Mouse (Mus musculus) midbrain, embryonic 10.5 days (tissue): ENCODE measurements around the gene Nxpe5. TPM values are rescaled to one million over a fixed set of nuclear protein-coding genes. Genes with fewer than 3 reads are reported as not detected.
A peak's percentile ranks its signal among the peaks of the same experiment; 100 is the strongest.

ENCODE experiments used
- DNase-seq: peaks from one replicate; pipeline ENCODE4 v3.0.0-alpha.2; 2017; ENCODE audit warnings: low spot score
- H3K27ac ChIP-seq: fragments of 300-500 bp; sonication (generic); replicated peaks from 2 replicates; pipeline ENCODE4 v1.5.1; 2016; ENCODE audit warnings: mild to moderate bottlenecking
- H3K27me3 ChIP-seq: fragments of 300-500 bp; sonication (generic); 2 replicates; pipeline ENCODE4 v1.6.1; 2016; ENCODE audit warnings: low read depth, mild to moderate bottlenecking; ENCODE audit not compliant: poor library complexity, severe bottlenecking
- H3K36me3 ChIP-seq: fragments of 300-500 bp; sonication (generic); 2 replicates; pipeline ENCODE4 v1.6.1; 2016; ENCODE audit warnings: mild to moderate bottlenecking, moderate library complexity
- H3K4me1 ChIP-seq: fragments of 300-500 bp; sonication (generic); 2 replicates; pipeline ENCODE4 v1.6.1; 2016
- H3K4me3 ChIP-seq: fragments of 300-500 bp; sonication (generic); 2 replicates; pipeline ENCODE4 v1.5.1; 2016; ENCODE audit warnings: mild to moderate bottlenecking, moderate library complexity
- H3K9me3 ChIP-seq: fragments of 300-500 bp; sonication (generic); replicated peaks from 2 replicates; pipeline ENCODE4 v1.6.1; 2016; ENCODE audit warnings: mild to moderate bottlenecking
- WGBS: fragments of 180-500 bp; shearing (Covaris S2); methylation state at CpG from one replicate; pipeline ENCODE4 v1.1.7; 2016; 5-methylcytosine and 5-hydroxymethylcytosine counted together
- polyA plus RNA-seq: library from polyadenylated mRNA; unstranded; fragments of >200 nt; fragmentation: Nextera tagmentation; extraction: Ambion mirVana; gene quantifications from 2 replicates; pipeline ENCODE4 v1.2.1, GENCODE M21; 2016

The Nxpe5 gene
- polyA plus RNA-seq, 1 experiment from 2014 or later = not detected

DNA sequence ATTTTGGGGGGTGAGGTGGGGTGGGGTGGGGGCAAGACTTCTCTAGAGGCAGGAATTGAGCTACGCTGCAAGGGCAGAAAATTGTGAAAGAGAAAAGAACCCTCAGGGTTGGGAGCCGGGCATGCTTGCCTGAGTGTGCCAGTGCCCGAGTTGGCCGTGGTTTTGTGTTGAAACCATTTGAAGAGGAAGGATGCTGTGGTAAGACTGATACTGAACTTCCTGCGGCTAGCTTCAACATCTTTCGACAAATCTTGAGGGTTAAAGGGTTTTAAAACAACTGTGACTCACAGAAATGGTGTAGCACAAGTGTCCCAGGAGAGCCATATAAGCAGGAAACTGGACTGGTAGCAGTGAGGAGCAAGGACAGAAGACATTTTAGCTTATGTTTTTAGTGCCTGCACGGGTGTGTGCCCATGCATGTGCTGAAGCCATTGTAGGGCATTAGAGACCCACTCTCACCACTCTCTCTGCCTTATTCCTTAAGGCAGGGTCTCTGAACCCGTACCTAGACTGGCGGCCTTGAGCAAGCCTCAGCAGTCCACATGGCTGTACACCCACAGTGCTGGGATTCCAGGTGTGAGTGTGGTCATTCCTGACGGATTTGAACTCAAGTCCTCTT lies 31.4 kb downstream of the Nxpe5 start:
- Histone ChIP-seq H3K27ac (no peak overlapping the region), H3K27me3 (no peaks in the 10 kb centered on the region), H3K4me3 (no peak overlapping the region), H3K9me3 (no peaks in the 10 kb centered on the region), H3K4me1 (peaks cover 23% of the 10 kb centered on the region), H3K36me3 (peaks cover 49% of the 10 kb centered on the region)
- WGBS = 86% methylated on average over 10 of the region's 10 CpGs
- no peak for DNase-seq

DNA sequence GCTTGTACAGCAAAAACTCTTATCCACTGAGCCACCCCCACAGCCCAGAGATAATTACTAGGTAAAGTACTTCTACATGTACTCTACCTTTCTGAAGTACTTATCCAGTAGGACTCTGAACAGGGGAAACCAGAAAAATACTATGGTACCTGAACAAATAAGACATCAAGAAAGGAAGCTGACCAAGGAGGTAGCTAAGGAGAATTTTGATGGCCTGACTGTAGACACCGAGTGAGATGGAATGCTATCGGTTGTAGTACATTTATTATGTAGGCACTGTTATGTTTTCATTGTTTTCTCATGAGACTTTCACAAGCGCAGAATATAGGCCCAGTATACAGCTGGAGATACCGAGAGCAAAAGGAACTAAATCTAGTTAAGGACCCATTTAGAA lies 31.9 kb downstream of the Nxpe5 start:
- 94% methylated on average over 4 of the region's 4 CpGs for WGBS
- Histone ChIP-seq H3K27ac (no peak overlapping the region), H3K4me3 (no peak overlapping the region), H3K36me3 (peaks cover 54% of the 10 kb centered on the region), H3K9me3 (no peaks in the 10 kb centered on the region), H3K27me3 (no peaks in the 10 kb centered on the region), H3K4me1 (peaks cover 28% of the 10 kb centered on the region)
- no peak for DNase-seq

DNA sequence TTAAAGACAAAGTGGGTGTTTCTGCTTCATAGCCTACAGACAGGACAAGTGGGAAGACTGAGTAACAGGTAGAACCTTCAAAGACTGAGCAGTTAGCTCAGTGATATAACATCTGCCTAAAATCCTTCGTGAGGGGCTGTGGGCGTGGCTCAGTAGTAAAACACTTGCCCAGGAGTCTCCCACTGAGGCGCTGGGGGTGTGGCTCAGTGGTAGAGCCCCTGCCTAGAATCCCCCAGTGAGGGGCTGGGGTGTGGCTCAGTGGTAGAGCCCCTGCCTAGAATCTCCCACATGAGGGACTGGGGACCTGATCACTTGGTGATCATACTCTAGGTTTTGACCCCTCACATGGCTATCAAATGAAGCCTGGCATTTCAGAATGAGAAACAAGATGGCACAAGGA lies 32.4 kb downstream of the Nxpe5 start:
- Histone ChIP-seq H3K4me3 (no peak overlapping the region), H3K27ac (no peak overlapping the region), H3K27me3 (no peaks in the 10 kb centered on the region), H3K36me3 (peaks cover 56% of the 10 kb centered on the region), H3K9me3 (no peaks in the 10 kb centered on the region), H3K4me1 (peaks cover 33% of the 10 kb centered on the region)
- WGBS = 86% methylated on average over 3 of the region's 3 CpGs
- DNase-seq = no peak

DNA sequence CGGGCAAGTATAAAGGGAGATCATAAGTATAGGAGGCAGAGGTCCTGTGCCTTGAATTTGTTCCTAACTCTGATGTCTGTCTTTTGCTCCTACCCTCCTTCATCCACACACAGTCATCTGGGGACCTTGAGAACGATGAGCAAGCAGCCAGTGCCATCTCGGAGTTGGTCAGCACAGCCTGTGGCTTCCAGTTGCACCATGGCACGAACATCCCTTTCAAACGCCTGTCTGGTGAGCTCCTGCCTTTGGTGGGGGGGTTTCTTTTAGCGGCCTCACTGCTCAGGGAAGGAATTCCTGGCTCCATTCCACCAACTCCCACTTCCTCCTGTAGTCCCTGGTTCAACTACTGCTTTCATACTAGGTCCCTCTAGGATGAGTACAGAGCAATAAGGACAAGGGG lies 32.8 kb downstream of the Nxpe5 start:
- H3K36me3 ChIP-seq = peaks cover 56% of the 10 kb centered on the region
- no peaks in the 10 kb centered on the region for H3K9me3 ChIP-seq
- no peak overlapping the region for H3K27ac ChIP-seq
- H3K27me3 ChIP-seq = no peaks in the 10 kb centered on the region
- no peak for DNase-seq
- no peak overlapping the region for H3K4me3 ChIP-seq
- 84% methylated on average over 6 of the region's 6 CpGs for WGBS
- peaks cover 38% of the 10 kb centered on the region for H3K4me1 ChIP-seq

- H3K4me3 ChIP-seq = 0 out of 2 replicates have a peak overlapping the region, but pooled peaks have one; percentile 2
- no peaks in the 10 kb centered on the region for H3K27me3 ChIP-seq
- DNase-seq = no peak
- H3K4me1 ChIP-seq = peaks cover 38% of the 10 kb centered on the region
- H3K9me3 ChIP-seq = no peaks in the 10 kb centered on the region
- peaks cover 56% of the 10 kb centered on the region for H3K36me3 ChIP-seq
- 84% methylated on average over 7 of the region's 7 CpGs for WGBS
- H3K27ac ChIP-seq = no peak overlapping the region
Observed at GRCm38 (mm10) chr5:138258993-138259392, 33.3 kb downstream of the Nxpe5 start.

DNA sequence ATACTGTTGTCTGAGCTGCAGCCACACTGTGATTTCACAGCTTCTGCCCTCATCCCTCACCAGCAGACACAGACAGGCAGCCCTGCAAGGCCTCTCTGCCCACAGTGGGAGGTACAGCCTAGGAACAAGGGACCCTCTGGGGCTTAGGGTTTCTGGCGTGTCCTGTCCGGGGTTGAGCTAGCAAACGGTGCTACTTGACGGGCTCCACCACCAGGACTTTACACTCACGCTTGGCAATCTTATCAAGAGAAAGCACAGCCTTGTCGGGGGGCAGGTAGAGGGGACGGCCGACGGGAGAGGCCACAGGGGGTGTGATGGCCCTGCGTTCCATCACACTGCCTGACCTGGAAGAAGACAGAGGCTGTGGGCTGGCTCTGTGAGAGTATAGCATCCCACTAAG lies 34.4 kb downstream of the Nxpe5 start:
- Histone ChIP-seq H3K36me3 (peaks cover 56% of the 10 kb centered on the region), H3K4me1 (peaks cover 43% of the 10 kb centered on the region), H3K4me3 (no peak overlapping the region), H3K27me3 (no peaks in the 10 kb centered on the region), H3K27ac (no peak overlapping the region), H3K9me3 (no peaks in the 10 kb centered on the region)
- WGBS = 90% methylated on average over 10 of the region's 10 CpGs
- DNase-seq = no peak

DNA sequence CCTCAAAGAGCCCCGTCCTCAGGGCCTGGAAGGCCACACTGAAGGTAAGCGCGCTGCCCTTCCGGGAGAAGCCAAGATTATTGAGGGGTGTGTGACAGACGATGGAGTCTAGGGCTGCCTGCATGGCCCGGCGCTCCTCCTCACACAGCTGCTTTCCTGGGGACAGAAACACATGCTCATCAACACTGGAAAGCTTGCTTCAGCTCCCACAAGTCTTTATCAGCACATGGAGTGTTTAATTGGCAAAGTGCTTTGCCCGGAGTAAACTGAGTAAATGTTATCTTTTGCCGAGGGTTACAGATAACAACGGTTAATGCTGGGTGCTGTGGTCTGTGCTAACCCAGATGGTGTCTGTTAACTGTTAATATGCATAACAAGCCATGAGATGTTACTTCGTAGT lies 35.1 kb downstream of the Nxpe5 start:
- H3K9me3 ChIP-seq = no peaks in the 10 kb centered on the region
- WGBS = 95% methylated on average over 11 of the region's 11 CpGs
- H3K4me1 ChIP-seq = peaks cover 42% of the 10 kb centered on the region
- H3K27me3 ChIP-seq = no peaks in the 10 kb centered on the region
- no peak overlapping the region for H3K4me3 ChIP-seq
- peaks cover 61% of the 10 kb centered on the region for H3K36me3 ChIP-seq
- DNase-seq = no peak
- H3K27ac ChIP-seq = no peak overlapping the region

DNA sequence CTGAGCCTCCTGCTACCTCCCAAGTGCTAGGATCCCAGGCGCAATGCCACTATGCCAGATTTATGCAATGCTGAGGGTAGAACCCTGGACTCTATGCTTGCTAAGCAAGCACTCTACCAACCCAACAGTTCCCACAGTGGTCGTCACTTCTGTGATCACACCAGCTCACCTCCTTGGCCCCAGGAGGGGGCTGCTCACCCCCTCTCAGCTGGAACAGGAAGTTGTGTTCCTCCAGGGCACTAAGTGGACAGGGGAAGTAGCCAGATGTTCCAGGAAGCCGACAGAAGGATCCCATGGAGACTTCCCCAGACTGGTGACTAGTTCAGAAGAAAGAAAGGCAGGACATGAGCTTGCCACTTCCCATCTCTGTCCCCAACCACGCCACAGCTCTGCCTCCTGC lies 36.3 kb downstream of the Nxpe5 start:
- H3K27me3 ChIP-seq = no peaks in the 10 kb centered on the region
- 86% methylated on average over 4 of the region's 4 CpGs for WGBS
- H3K9me3 ChIP-seq = no peaks in the 10 kb centered on the region
- H3K36me3 ChIP-seq = peaks cover 72% of the 10 kb centered on the region
- peak overlapping the region; percentile 99 for H3K4me3 ChIP-seq
- DNase-seq = no peak
- peaks cover 31% of the 10 kb centered on the region for H3K4me1 ChIP-seq
- no peak overlapping the region for H3K27ac ChIP-seq

GRCm38 (mm10) chr5:138262582-138263240 lies 37.0 kb downstream of the Nxpe5 start:
- Histone ChIP-seq H3K27ac (peak overlapping the region; percentile 92; the same call in 1 of the 2 replicates), H3K4me3 (peak overlapping the region; percentile 99), H3K27me3 (no peaks in the 10 kb centered on the region), H3K36me3 (peaks cover 71% of the 10 kb centered on the region), H3K4me1 (peaks cover 31% of the 10 kb centered on the region), H3K9me3 (no peaks in the 10 kb centered on the region)
- WGBS = 75% methylated on average over 18 of the region's 18 CpGs
- DNase-seq = no peak

DNA sequence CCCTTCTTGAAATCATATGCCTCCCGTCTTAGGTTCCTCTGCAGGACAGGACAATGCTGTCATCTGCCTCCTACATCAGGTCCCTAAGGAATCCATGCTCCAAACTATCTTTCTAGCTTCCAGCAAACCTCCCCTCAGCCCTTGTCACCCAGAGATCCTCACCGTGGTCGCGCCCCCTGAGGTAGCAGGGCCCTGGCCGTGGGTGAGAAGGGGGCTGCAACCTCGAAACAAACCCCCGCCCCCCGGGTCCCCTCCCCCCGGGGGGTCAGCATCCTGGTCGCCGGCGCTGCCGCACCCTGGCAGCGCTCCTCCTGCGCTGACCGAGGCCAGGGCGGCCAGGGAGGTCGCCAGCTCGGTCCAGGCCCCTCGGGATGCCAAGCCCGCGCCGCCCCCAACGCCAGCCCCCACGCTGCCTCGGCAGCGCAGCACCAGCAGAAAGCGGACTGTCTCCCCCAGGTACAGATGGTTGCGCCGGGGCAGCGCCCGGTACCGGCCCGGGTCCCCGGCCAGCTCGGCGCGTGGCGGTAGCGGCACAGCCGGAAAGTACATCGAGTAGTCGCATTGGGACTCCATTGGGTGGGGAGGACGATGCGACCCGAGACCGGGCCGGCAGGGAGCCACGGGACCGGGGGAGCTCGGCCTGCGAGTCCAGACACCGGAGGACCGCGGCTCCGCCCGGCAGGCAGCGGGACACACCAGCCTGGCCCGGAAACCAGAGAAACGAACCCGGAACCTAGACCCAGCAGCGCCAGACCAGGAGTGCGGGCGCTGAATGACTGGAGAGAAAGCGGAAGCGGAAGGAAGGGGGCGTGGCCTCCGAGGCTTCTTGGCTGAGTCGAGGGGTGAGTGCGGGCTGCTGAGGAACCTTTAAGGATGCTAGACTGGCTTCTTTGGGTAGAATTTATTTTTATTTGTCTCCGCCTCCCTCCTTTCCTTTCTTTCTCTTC lies 37.8 kb downstream of the Nxpe5 start, which contains the start of gene BC037034:
BC037034 (minus strand) TSS at position 774 of the 947 bp plus-strand sequence.
- Histone ChIP-seq H3K27me3 (no peaks in the 10 kb centered on the region), H3K4me3 (peak within 1 kb of the TSS; percentile 99), H3K36me3 (peaks cover 63% of the 10 kb centered on the region), H3K9me3 (no peaks in the 10 kb centered on the region), H3K4me1 (peaks cover 31% of the 10 kb centered on the region), H3K27ac (peak within 1 kb of the TSS; percentile 92)
- WGBS = under 1% methylated on average over 70 of the region's 71 CpGs
- peak; percentile 89 for DNase-seq

- 15% methylated on average over 6 of the region's 6 CpGs for WGBS
- peaks cover 56% of the 10 kb centered on the region for H3K36me3 ChIP-seq
Observed at GRCm38 (mm10) chr5:138264207-138264578, 38.5 kb downstream of the Nxpe5 start.

DNA sequence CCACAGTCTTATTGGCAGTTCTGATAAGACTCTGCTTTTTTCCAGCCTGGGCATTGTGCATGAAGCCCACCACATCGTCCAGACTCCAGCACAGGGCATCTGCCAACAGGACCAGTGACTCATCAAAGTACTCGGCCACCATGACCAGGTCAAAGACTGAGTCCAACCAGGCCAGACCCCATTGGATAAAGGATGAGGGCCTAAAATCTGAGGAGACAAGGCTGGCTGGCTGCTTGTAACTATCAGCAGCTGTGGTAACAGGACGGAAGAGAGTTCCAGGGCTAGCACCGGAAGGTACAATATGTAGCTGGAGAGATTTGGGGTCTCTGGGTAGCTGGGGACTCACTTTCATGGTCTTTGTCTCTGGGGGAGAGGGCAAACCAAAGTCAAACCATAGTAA lies 40.0 kb downstream of the Nxpe5 start:
- 0 out of 2 replicates have a peak, but pooled peaks cover under 1% of the 10 kb centered on the region for H3K27me3 ChIP-seq
- H3K4me1 ChIP-seq = peaks cover 31% of the 10 kb centered on the region
- no peaks in the 10 kb centered on the region for H3K9me3 ChIP-seq
- DNase-seq = no peak
- WGBS = 95% methylated on average over 4 of the region's 4 CpGs
- no peak overlapping the region for H3K4me3 ChIP-seq
- H3K36me3 ChIP-seq = peaks cover 41% of the 10 kb centered on the region
- H3K27ac ChIP-seq = no peak overlapping the region

More at GRCm38 (mm10) chr5:138264207-138264578, 38.5 kb downstream of the Nxpe5 start:
- H3K27ac ChIP-seq = peak overlapping the region; percentile 92
- H3K9me3 ChIP-seq = no peaks in the 10 kb centered on the region
- no peaks in the 10 kb centered on the region for H3K27me3 ChIP-seq
- H3K4me1 ChIP-seq = peaks cover 31% of the 10 kb centered on the region
- peak overlapping the region; percentile 99 for H3K4me3 ChIP-seq
- no peak for DNase-seq
